Mouse (Mus musculus) cerebellum, postnatal 25 days (tissue): ENCODE measurements around the gene Defb26.

ENCODE experiments used
- DNase-seq, 2 experiments: peaks; one replicate each; pipeline ENCODE4 v3.0.0; 2021; ENCODE audit warnings: mixed read lengths in 2 of 2

The Defb26 gene

GRCm38 (mm10) chr2:152511592-152511991, at the start of gene Defb26:
Defb26 (minus strand) TSS chr2:152511692.
- DNase-seq: no peak

GRCm38 (mm10) chr2:152556655-152557054, 45.2 kb upstream of the Defb26 start:
- DNase-seq: no peak

- peak; percentile 63 to 76 for DNase-seq
Observed at GRCm38 (mm10) chr2:152553774-152554423, 42.4 kb upstream of the Defb26 start.

GRCm38 (mm10) chr2:152548124-152548523, 36.6 kb upstream of the Defb26 start:
- no peak for DNase-seq

GRCm38 (mm10) chr2:152544691-152545090, 33.2 kb upstream of the Defb26 start:
- peak; percentile 21 to 57 for DNase-seq

- no peak for DNase-seq
Observed at GRCm38 (mm10) chr2:152543478-152543877, 32.0 kb upstream of the Defb26 start.

- DNase-seq: no peak
Observed at GRCm38 (mm10) chr2:152542897-152543296, 31.4 kb upstream of the Defb26 start.

GRCm38 (mm10) chr2:152541979-152542378, 30.5 kb upstream of the Defb26 start:
- no peak for DNase-seq

- no peak for DNase-seq
Observed at GRCm38 (mm10) chr2:152539944-152540710, 28.6 kb upstream of the Defb26 start, which contains the start of gene Defb29. Defb29 (minus strand) TSS chr2:152540098.

GRCm38 (mm10) chr2:152517981-152518380, 6.5 kb upstream of the Defb26 start, which contains the start of gene Defb28:
Defb28 (plus strand) TSS chr2:152518255.
- DNase-seq: no peak

- DNase-seq: no peak
Observed at GRCm38 (mm10) chr2:152516084-152516483, 4.6 kb upstream of the Defb26 start.

- DNase-seq: no peak
Observed at GRCm38 (mm10) chr2:152503950-152504349, 7.5 kb downstream of the Defb26 start.

- DNase-seq: no peak
Observed at GRCm38 (mm10) chr2:152500863-152501229, 10.6 kb downstream of the Defb26 start.

- no peak for DNase-seq
Observed at GRCm38 (mm10) chr2:152500204-152500862, 11.2 kb downstream of the Defb26 start.

GRCm38 (mm10) chr2:152498020-152498419, 13.5 kb downstream of the Defb26 start:
- DNase-seq: no peak

GRCm38 (mm10) chr2:152493151-152493550, 18.3 kb downstream of the Defb26 start:
- DNase-seq: no peak

- DNase-seq: no peak
Observed at GRCm38 (mm10) chr2:152490038-152490437, 21.5 kb downstream of the Defb26 start, which contains the start of gene Defb22. Defb22 (minus strand) TSS chr2:152490138.

GRCm38 (mm10) chr2:152487024-152487423, 24.5 kb downstream of the Defb26 start:
- DNase-seq: no peak

GRCm38 (mm10) chr2:152481726-152482125, 29.8 kb downstream of the Defb26 start:
- no peak for DNase-seq

GRCm38 (mm10) chr2:152480881-152481280, 30.6 kb downstream of the Defb26 start:
- DNase-seq: no peak

GRCm38 (mm10) chr2:152476763-152477162, 34.7 kb downstream of the Defb26 start, which contains the start of gene Defb20:
Defb20 (plus strand) TSS chr2:152477063.
- no peak for DNase-seq

GRCm38 (mm10) chr2:152472434-152472833, 39.1 kb downstream of the Defb26 start:
- no peak for DNase-seq

GRCm38 (mm10) chr2:152470973-152471372, 40.5 kb downstream of the Defb26 start:
- peak; percentile 25 to 61 for DNase-seq
